Mouse (Mus musculus) liver, embryonic 14.5 days (tissue): ENCODE measurements around the gene Cd69. TPM values are rescaled to one million over a fixed set of nuclear protein-coding genes. Genes with fewer than 3 reads are reported as not detected.

Experiments
- ATAC-seq: fragments of 200-750 bp; cut with Nextera tagmentation; 2 replicates; pipeline ENCODE4 v1.8.0; 2017; ENCODE audit warnings: moderate number of reproducible peaks, mild to moderate bottlenecking, moderate library complexity; ENCODE audit not compliant: insufficient read depth
- DNase-seq, 3 experiments: peaks; one replicate each; pipeline ENCODE4 v3.0.0-alpha.2; 2012 to 2013; ENCODE audit warnings: low read depth in 3 of 3, low spot score in 3 of 3
- H3K27ac ChIP-seq: fragments of 300-500 bp; sonication (generic); 2 replicates; pipeline ENCODE4 v1.5.1; 2014; ENCODE audit warnings: moderate library complexity, mild to moderate bottlenecking, control low read depth, inconsistent platforms
- H3K27me3 ChIP-seq: fragments of 300-500 bp; sonication (generic); 2 replicates; pipeline ENCODE4 v1.6.1; 2014; ENCODE audit warnings: mild to moderate bottlenecking, low read length, moderate library complexity; ENCODE audit not compliant: control insufficient read depth, insufficient read depth
- H3K36me3 ChIP-seq: fragments of 300-500 bp; sonication (generic); replicated peaks from 2 replicates; pipeline ENCODE4 v1.6.1; 2014; ENCODE audit warnings: low read depth; ENCODE audit not compliant: control insufficient read depth, insufficient read depth
- H3K4me1 ChIP-seq, 2 experiments: fragments of 200-500 bp in 1 of 2; fragments of 300-500 bp in 1 of 2; sonication (generic) in 1 of 2; replicated peaks; 2 replicates each; pipeline ENCODE4 v1.6.1; 2012 to 2014; ENCODE audit warnings: antibody characterized with exemption in 1 of 2, inconsistent platforms in 1 of 2, low read length in 1 of 2; ENCODE audit not compliant: control insufficient read depth in 2 of 2, insufficient read depth in 2 of 2
- H3K4me2 ChIP-seq: fragments of 300-500 bp; sonication (generic); 2 replicates; pipeline ENCODE4 v1.6.1; 2014; ENCODE audit warnings: low read depth, mild to moderate bottlenecking, control low read depth, moderate library complexity
- H3K4me3 ChIP-seq, 2 experiments: fragments of 200-500 bp in 1 of 2; fragments of 300-500 bp in 1 of 2; sonication (generic) in 1 of 2; 2 replicates each; pipeline ENCODE4 v1.5.1; 2012 to 2014; ENCODE audit warnings: low read depth in 2 of 2, low read length in 2 of 2, mild to moderate bottlenecking in 2 of 2, control low read depth in 1 of 2, inconsistent platforms in 1 of 2, moderate library complexity in 1 of 2; ENCODE audit not compliant: insufficient read depth in 1 of 2
- H3K9ac ChIP-seq: fragments of 300-500 bp; sonication (generic); replicated peaks from 2 replicates; pipeline ENCODE4 v1.6.1; 2014; ENCODE audit warnings: mild to moderate bottlenecking, control low read depth, moderate library complexity
- H3K9me3 ChIP-seq: fragments of 300-500 bp; sonication (generic); 2 replicates; pipeline ENCODE4 v1.6.1; 2016; ENCODE audit warnings: low read length, mixed read lengths; ENCODE audit not compliant: control insufficient read depth
- CTCF ChIP-seq: IDR thresholded peaks from 2 replicates; pipeline ENCODE4 v1.5.1; 2016; ENCODE audit warnings: antibody characterized with exemption, low read depth, control low read depth
- EP300 ChIP-seq: IDR thresholded peaks from 2 replicates; pipeline ENCODE4 v1.6.1; 2016; ENCODE audit warnings: antibody characterized with exemption, low read depth
- WGBS: fragments of 180-500 bp; shearing (Covaris S2); extraction: QIAGEN DNeasy Blood & Tissue Kit; methylation state at CpG from one replicate; pipeline ENCODE4 v1.1.7; 2014; ENCODE audit not compliant: insufficient replicate concordance; 5-methylcytosine and 5-hydroxymethylcytosine counted together
- polyA plus RNA-seq, 2 experiments: library from polyadenylated mRNA; depleted of rRNA in 1 of 2; stranded (reverse) in 1 of 2; unstranded in 1 of 2; fragments of >200 nt; fragmentation: Nextera tagmentation in 1 of 2; extraction: Ambion mirVana in 1 of 2; gene quantifications; 2 replicates each; pipeline versions ENCODE4 v1.2.1 to v1.2.3; 2012 to 2014

The Cd69 gene
- polyA plus RNA-seq, 2 experiments = 0.98 to 1.1 TPM

DNA sequence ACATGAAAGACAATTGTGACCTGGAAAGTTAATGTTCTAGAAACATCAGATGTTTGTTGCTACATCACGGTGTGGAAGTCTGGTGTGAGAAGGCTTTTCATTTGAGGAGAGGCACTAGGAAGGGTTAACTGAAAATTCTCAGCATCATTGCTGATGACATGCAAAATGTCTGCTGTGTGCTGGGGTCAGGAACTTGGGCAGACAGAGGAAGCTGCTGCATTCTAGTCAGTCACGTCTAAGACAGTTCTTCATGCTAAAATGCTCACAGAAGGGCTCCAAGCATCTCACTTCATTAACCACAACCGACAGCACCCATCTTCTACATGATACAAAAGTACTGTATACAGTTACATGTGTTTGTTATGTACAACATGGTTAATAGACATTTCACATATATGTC, 8.0 kb upstream of the Cd69 start:
- ATAC-seq = no peak
- Histone ChIP-seq H3K4me3 (no peak overlapping the region), H3K9me3 (no peaks in the 10 kb centered on the region), H3K27ac (no peak overlapping the region), H3K27me3 (no peaks in the 10 kb centered on the region), H3K36me3 (no peaks in the 10 kb centered on the region), H3K4me2 (no peak overlapping the region), H3K4me1 (no peaks in the 10 kb centered on the region; a peak in 1 of 4 replicates), H3K9ac (no peak overlapping the region)
- no peak for DNase-seq
- WGBS = 44% methylated on average over 3 of the region's 3 CpGs
- TF ChIP-seq CTCF (no peak), EP300 (no peak)

DNA sequence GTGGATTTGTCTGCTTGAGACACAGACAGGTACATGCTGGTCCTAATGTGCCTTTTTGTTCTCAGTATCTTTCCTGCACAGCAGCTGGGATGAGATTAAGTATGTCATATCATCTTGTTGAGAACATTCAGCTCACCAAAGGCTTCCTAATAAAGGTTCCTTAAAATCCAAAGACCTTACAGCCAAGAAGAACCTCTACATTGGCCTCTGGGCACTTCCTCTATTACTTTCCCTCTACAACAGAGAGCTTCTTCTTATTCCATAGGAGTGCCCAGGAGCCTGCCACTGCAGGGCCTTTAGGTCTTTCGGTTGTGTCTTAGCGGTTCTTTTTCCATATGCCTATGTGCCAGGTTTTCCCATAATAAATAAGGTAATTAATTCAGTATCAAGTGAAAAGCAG, 1.2 kb upstream of the Cd69 start:
- TF ChIP-seq EP300 (no peak), CTCF (no peak)
- ATAC-seq (no peak), DNase-seq (no peak)
- Histone ChIP-seq H3K4me2 (no peak overlapping the region), H3K4me1 (no peaks in the 10 kb centered on the region), H3K27me3 (no peaks in the 10 kb centered on the region), H3K36me3 (no peaks in the 10 kb centered on the region), H3K27ac (no peak overlapping the region), H3K9me3 (no peaks in the 10 kb centered on the region), H3K4me3 (no peak overlapping the region), H3K9ac (no peak overlapping the region)
- WGBS = 85% methylated on average over 2 of the region's 2 CpGs

GRCm38 (mm10) chr6:129275624-129276203, 478 bp upstream of the Cd69 start:
- Histone ChIP-seq H3K9me3 (no peaks in the 10 kb centered on the region), H3K36me3 (no peaks in the 10 kb centered on the region), H3K27me3 (no peaks in the 10 kb centered on the region), H3K4me1 (no peaks in the 10 kb centered on the region), H3K4me3 (no peak overlapping the region), H3K27ac (no peak overlapping the region), H3K4me2 (no peak overlapping the region), H3K9ac (no peak overlapping the region)
- DNase-seq (no peak), ATAC-seq (no peak)
- no peak for TF ChIP-seq EP300
- TF ChIP-seq CTCF = no peak
- WGBS = 12% methylated on average over 3 of the region's 3 CpGs

DNA sequence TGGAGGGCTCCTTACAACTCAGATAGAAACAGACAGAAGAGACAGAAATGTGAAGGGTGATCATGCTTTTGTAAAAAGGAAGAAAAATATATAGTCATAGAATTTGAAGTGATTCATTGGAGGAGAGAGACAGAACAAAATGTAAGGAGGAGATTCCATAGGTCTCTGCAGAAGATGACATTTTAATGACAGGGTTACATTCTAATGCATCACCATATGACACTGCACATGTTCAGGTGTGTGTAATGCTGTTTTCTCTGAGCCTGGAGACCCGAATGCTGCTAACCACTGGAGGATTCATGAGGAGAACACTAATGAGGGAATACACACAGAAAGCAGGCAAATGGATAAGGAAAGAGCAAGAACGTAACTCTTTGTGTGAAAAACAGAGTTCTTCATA, 760 bp downstream of the Cd69 start:
- no peak for TF ChIP-seq EP300
- no peak for TF ChIP-seq CTCF
- WGBS = 40% methylated on average over 2 of the region's 2 CpGs
- Histone ChIP-seq H3K27me3 (no peaks in the 10 kb centered on the region), H3K4me2 (no peak overlapping the region; the same call in 1 of the 2 replicates), H3K4me3 (peak overlapping the region; percentile 18 to 21; a peak in 2 of 4 replicates), H3K9ac (no peak overlapping the region), H3K9me3 (no peaks in the 10 kb centered on the region), H3K36me3 (no peaks in the 10 kb centered on the region), H3K27ac (no peak overlapping the region), H3K4me1 (no peaks in the 10 kb centered on the region)
- ATAC-seq = no peak
- DNase-seq = no peak

GRCm38 (mm10) chr6:129273662-129274061, 1.6 kb downstream of the Cd69 start:
- Histone ChIP-seq H3K9ac (no peak overlapping the region), H3K36me3 (no peaks in the 10 kb centered on the region), H3K4me2 (peak overlapping the region; percentile 3; the same call in 1 of the 2 replicates), H3K27ac (no peak overlapping the region), H3K9me3 (no peaks in the 10 kb centered on the region), H3K4me1 (no peaks in the 10 kb centered on the region), H3K4me3 (no peak overlapping the region), H3K27me3 (no peaks in the 10 kb centered on the region)
- DNase-seq (no peak), ATAC-seq (no peak)
- TF ChIP-seq EP300 = no peak
- no peak for TF ChIP-seq CTCF
- 35% methylated on average over 3 of the region's 3 CpGs for WGBS
